Mouse (Mus musculus): Measurements from ENCODE around the gene Gpr119.

The Gpr119 gene

DNA sequence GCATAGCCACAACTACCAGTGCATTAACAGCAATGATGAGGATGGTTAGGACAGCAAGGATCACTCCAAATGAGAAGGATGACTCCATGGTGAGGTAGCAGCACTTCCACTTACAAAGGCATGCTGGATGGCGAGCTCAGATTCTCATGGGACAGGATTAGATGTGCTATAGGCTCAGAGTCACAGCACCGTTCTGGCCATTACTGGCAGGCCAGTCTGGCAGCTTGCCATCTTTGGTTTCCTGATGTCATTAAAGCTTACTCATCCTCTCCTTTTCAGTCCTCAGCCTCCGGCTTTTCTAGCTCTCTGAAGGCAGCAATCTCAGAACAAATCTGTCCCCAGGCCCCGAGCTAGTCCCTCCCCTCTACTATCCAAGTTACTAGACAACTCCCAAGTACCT, at the start of gene Gpr119:
TSS of gene Gpr119 (minus strand) at position 308 of the 400 bp plus-strand sequence.
- in situ Hi-C loops (cut with MboI): no loop called here

DNA sequence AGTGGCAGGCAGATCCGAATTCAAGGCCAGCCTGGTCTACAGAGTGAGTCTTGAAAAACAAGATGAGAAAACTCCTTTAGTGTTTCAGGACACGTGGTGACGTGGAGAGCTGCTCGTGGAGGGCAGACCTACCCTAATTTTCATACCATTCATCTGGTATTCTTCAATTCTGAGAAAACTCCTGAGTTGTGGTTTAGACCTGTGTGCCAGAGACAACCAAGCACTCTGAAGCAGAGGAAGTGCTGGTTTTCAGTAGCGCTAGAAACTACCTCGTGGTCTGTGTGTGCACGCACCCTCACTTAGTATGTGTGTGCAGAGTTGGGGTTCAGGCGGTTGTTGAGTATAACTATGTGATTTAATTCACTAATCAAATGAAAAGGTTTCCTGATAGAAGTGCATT, 38.6 kb upstream of the Gpr119 start:
- in situ Hi-C loops (cut with MboI): no loop called here

DNA sequence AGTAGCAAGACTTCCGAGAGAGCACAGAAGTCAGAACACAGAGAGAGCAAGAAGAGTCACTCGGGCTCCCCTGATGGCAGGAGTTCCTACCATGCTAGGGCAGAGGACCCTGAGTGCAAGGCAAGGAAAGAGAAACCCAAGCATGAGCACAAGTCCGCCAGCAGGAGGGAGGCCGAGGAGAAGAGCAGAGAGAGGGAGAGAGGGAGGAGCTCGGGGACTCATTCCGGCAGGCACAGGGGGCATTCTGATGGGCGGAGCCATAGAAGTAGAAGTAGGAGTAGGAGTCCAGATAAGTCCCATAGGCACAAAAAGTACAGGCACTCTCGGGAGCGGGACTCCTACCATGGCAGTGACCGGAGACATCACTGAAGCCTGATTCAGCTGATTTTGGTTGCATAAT, 35.4 kb upstream of the Gpr119 start:
- in situ Hi-C loops (cut with MboI): no loop called here

DNA sequence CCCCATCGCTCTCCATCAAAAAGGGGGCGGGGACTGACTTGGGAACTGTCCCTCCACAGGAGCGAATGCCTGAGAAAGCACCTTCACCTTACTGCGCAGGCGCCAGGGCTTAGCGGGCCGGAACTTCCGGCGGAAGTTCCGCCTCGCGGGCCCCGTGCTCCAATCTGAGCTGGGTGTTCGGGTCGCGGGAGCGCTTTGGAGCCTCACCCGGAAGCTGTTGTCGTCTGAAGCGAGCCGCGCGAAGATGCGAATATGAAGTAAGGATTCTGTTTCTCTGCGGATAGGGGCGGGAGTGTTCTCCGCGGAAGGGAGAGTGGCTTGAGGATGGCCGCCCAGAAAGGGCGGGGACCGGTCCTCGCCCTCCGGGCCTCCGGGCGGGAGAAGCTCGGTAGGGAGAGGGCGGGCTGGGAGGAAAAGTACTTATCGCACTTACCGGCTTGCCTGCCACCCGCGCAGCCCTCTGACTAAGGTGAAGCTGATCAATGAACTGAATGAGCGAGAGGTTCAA, 20.6 kb upstream of the Gpr119 start, which contains the start of gene Rbmx2:
TSS of gene Rbmx2 (plus strand) at position 141 of the 508 bp plus-strand sequence.
- in situ Hi-C loops (cut with MboI): no loop called here

DNA sequence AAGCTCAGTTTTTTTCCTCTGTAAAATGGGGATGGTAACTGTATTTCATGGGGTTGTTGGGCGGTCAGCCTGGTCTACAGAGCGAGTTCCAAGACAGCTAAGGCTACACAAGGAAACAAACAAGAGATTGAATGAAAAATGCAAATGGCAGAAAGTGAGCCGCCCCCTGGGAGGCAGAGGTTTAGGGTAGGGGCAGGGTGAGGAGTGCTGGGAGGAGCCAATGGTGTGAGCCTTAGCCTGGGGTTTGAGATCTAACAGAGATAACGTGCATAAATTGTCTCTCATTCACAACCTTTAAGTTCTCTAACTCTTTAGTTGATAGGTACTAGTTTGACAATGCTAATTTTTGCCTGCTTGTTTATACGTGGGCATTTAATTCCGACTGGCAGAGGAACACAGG, 20.2 kb upstream of the Gpr119 start:
- in situ Hi-C loops (cut with MboI): no loop called here

DNA sequence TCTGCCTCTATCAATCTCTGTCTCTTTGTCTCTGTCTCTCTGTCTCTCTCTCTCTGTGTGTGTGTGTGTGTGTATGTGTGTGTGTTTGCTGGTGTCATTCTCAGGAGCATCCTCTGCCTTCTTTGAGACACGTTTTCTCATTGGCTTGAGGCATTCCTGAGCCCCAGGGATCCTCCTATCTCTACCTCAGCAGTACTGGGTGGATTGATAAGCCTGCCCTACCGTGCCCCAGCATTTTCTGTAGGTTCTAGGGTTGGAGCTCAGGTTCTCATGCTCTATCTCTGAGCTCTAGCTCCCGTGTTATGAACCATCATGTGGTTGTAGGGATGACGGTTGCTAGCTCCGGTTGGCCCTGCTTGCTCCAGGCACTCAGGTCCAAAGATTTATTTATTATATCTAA, 9.6 kb upstream of the Gpr119 start:
- in situ Hi-C loops (cut with MboI): no loop called here

DNA sequence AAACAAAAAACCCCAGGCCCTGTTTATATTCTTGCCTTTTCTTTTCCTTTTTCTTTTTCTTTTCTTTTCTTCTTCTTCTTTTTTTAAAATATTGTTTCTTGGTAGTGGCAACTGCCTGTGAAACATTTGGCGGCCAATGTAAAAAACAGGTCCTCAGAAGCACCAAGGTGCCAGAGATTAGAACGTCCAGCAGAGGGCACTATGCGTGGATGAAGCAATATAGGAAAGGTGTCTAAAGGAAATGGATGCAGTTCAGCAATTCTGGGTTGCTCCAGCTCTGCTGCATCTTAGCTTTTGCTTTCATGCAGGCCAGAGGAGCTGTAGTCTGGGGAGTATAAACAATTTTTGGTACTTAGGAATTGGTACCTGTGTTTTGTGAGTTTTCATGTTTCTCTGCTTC, 9.2 kb upstream of the Gpr119 start:
- in situ Hi-C loops (cut with MboI): no loop called here

DNA sequence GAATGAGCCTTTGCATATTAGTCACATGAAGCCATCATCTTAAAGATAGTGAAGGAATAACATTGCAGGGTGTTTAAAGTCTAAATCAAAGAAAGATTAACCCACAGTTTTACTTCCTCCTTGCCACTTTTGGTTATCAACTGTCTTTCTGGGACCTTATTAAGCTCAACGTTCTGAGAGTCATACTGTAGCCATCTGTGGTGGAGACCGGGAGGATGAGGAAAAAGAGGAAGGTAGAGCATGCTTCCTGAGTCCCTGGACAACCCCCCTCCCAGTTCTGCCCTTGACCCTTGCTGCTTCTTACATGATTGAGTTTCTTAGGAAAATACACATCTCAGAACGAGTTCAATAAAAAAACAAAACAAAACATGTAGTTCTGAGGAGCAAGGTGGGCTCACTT, 2.6 kb downstream of the Gpr119 start:
- in situ Hi-C loops (cut with MboI): no loop called here

DNA sequence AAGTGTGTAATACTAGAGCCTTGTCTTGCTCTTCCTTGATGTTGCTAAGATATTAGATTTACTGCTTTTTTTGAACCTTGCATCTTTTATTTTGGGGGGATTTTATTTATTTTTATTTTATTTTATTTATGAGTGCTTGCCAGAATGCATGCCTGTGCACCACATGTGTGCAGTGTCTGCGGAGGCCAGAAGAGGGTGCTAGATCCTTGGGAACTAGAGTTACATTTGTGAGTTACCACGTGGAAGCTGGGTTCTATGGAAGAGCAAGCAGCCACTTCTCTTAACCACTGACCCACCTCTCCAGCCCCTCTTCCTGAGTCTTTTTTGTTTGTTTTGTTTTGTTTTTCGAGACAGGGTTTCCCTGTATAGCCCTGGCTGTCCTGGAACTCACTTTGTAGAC, 4.7 kb downstream of the Gpr119 start:
- in situ Hi-C loops (cut with MboI): no loop called here

DNA sequence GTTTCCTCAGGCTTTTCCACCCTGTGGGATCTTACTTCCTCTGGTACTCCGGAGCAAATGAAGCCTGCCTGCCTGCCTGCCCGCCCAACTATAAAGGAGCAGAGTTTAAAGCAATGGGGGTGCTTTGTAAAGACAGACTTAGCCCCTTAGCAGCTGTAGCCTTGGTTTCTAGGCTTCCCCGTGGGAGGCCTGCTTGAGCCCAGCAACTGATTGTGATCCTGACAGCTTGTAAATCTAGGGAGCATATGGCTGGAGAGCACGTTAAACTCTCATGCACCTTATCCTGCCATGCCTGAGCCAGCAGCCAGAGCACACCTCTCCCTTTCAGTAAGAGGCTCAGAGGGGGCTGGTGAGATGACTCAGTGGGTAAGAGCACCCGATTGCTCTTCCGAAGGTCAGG, 7.5 kb downstream of the Gpr119 start:
- in situ Hi-C loops (cut with MboI): no loop called here

DNA sequence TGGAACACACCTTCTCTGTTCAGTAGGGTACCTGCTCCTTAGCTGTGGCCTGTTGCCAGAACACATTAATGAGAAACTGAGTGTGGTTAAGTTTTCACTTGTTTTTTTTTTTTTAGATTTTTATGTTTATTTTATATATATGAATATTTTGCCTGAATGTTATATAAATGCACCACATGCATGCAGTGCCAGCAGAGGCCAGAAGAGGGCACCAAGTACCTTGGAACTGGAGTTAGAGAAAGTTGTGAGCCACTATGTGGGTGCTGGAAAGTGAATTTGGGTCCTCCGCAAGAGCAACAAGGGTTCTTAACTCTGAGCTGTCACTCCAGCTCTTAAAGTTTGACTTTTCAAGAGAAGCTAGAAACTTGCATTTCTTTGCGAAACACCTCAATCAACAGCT, 30.2 kb downstream of the Gpr119 start:
- in situ Hi-C loops (cut with MboI): no loop called here

DNA sequence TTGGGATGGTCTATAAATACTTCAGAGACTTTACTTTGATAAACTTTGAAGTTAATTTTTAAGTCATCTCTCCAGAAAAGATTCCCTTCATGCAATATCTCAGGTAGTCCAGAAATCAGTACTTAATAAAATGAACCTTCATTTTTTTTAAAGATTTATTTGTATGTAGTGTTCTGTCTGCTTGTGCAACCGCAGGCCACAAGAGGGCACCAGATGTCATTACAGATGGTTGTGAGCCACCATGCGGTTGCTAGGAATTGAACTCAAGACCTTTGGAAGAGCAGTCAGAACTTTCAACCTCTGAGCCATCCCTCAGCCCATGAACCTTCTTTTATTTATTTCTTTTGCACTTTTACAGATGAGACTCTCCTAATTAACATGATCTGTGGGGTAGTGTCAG, 37.2 kb downstream of the Gpr119 start:
- in situ Hi-C loops (cut with MboI): no loop called here

DNA sequence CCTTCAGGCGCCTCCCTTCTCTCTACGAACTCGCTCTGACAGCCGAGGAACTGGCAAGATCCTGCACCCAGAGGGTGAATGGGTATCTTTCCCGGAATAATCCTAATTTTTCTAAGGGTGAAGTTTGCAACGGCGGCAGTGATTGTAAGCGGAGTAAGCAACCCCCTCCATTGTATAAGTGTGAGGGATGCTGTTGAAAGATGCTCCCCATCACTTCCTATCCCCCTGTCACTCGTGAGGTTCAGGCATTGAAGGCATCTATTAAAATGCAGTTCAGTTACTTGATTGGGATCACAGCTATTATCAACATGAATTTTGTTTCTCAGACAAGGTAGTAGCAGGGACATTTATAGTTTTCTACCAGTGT, 50.2 kb downstream of the Gpr119 start:
- in situ Hi-C loops (cut with MboI): no loop called here

DNA sequence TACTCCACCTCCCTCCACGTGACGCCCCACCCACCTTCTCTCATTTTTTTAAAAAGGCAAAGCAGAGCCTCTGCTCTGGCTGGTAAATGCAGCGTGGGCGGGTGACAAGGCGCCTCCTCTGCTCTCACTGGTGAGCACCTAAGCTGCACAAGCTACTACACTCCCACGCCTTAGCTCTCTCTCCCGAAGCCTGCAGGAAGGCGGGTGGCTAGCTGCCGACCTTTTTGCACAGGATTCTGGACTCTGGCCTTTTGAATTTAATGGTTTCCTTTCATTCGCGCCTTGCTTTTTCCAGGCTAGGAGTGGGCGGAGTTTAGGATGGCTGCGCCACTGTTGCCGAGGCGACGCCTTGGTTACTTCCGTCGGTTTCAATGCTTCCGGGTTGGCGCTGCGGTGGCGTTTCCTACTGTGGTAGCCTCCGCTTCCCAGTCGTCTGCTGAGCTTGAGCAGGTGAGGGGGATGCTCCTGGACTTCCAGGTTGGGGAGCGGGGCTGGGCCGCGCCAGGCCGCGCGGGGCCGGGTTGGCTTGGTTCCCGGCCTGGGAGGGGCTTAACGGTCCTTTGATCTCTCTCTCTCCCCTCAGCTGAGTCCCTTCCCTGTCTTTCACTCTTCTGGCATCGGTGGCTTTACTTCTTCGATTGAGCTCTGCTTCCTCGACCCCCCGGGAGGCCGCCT, 50.8 kb downstream of the Gpr119 start, which contains the start of gene Slc25a14:
TSS of gene Slc25a14 (plus strand) at position 35 of the 675 bp plus-strand sequence.
- in situ Hi-C loops (cut with MboI): no loop called here

DNA sequence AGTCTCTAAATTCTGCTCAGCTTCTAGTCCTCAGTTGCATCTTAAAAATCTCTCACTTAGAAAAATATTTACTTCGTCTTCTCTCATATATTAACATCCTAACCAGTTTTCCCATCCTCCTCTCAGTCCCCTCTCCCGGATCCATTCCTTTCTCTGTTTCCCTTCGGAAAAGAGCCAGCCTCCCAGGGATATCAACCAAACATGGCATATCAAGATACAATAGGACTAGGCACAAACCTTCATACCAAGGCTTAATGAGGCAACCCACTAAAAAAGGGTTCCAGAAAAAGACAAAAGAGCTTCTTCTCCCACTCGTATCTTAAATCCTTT, 51.3 kb downstream of the Gpr119 start:
- in situ Hi-C loops (cut with MboI): no loop called here
